Mouse (Mus musculus) yolk sac, embryonic 10.5 days (tissue): ENCODE results near the gene Pcdh8.

ENCODE experiments used
- DNase-seq: peaks from one replicate; pipeline ENCODE4 v3.0.0-alpha.2; 2017; ENCODE audit warnings: low spot score

The Pcdh8 gene

GRCm38 (mm10) chr14:79753733-79754132, 17.4 kb downstream of the Pcdh8 start:
- DNase-seq: no peak

DNA sequence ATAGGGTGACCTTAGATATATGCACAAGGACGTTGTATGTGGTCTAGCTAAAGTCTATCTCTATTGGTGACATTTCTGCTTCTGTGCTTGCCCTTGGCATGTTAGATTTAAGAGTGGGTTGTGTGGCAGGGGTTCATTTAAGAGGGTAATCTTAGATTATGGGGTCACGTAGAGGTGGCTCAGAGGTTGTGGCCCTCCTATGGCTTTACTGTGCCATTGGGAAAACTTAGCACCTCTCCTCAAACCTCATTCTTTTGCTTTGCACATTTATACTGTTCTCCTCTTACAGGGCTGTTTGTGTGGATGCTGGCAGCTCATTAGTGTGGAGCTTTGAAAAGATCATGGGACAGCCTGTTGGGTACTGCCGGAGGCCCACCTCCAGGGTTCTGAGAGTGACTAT, 30.6 kb downstream of the Pcdh8 start:
- no peak for DNase-seq

DNA sequence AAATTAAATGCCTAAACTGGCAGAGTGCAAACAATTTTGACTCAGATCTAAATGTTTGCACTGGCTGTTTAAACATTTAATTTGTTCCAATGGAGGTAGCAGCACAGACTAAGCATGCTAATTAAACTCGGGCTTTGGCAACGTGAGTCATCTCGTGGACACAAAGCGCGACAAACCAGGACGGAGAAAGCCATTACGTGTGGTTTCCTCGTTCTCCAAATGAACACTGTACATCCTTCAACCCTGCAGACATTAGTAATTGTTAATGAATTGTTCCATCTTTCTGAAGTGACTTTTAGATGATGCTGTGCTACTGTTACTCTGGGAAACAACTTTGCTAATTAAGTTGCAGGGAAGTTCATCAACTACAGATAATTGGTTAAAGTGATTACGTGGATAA, 32.7 kb downstream of the Pcdh8 start:
- DNase-seq: no peak

DNA sequence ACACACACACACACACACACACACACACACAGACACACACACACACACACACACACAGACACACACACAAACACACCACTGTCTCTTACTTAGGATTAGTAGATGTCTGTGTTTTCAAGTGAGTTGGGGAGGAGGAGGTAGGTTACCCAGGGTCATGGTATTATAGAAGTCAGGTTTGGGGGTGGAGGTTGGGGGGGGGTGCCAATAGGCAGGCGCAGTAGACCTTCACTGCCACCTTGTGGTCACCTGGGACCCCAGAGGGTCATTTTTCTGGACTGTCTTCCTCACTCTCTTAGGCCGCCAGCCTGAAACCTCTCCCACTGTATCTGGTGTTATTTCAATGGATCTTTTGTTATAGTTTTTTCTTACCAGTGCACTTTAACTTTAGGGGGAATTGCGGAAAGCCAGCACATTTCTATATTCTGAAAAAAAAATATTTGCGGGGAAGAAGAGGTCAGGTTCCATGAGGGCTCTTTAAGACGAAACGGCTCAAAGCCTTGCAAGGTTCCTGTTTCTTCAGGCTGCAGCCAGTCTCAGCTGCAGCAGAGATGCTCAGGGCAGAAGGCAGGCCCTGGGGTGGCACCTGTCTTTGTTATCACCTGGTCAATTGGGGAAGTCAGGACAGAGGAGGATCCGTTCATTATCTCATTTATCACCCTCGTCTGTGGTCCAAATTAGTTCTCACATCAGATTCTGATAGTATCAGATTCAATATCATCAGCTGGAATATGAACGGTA, 33.3 kb downstream of the Pcdh8 start:
- no peak for DNase-seq

DNA sequence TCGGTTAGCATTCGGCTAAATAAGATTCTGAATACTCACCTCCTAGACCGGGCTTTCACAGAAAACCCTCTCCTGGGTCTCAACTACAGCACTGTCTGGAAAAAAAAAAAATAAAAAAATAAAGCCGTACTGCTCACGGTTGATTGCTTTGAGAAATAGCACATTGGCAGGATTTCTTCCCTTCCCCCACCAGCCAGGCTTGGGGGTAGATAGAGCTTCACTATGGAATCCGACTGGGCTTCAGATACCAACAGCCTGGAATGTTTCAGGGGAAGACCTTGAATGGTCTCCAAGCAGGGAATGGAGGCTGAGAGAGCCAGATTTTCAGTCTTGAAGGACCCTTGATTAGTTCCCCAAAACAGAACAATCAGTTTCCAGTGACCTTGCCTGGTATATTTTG, 34.3 kb downstream of the Pcdh8 start:
- no peak for DNase-seq

- DNase-seq: no peak
Observed at GRCm38 (mm10) chr14:79733501-79733900, 37.6 kb downstream of the Pcdh8 start.

DNA sequence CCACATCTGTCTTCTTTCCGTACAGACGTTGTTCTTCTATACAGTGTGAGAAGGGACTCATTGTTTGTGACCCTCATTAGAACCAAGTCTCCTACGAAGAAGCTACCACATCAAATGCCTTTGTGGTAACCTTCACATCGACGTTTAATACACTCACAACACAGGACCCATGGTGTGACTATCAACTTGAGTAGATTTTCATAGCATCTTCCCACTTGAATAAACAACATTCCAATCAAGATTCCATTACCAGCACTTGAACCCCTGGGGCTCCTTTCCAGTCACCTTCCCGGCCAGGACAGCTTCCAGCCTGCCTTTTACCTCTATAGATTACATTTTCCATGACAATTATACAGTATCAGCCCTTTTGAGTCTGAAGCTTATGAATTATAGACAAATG, 42.3 kb downstream of the Pcdh8 start:
- no peak for DNase-seq

DNA sequence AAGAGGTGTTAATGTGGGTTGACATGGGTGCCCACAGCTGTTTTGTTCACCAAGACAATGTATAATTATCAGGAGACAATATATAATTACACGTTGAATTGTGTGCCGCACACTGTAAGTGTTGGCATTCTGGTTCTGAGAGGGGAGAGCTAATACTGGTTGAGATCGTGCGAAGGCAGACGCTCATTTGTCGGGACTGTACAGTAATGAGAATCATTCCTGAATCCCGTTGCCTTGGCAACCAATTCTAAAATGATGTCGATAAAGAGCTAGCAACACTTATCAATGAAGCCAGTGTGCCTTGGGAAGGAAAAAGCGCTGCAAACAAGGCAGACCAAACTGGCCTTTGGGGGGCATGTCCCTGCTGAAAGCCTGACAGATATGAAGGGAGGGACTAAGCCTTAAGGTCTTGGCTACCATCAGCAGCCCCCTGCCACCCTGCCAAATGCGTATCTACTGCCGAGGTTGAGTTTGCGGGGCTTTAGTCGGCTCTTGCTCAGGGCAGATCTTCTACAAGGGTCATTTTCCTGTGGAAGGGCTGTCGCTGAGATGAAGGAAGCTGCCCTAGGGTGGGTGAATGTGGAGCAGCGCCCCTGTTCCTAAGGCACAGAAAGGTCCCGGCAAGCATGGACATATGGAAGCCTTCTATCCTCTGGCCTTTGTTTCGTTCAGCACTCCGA, 47.0 kb downstream of the Pcdh8 start:
- no peak for DNase-seq

- DNase-seq: no peak
Observed at GRCm38 (mm10) chr14:79722228-79722627, 48.9 kb downstream of the Pcdh8 start.
